Mouse (Mus musculus) kidney, embryonic 16.5 days (tissue): ENCODE measurements around the gene Olr1. TPM values are rescaled to one million over a fixed set of nuclear protein-coding genes. Genes with fewer than 3 reads are reported as not detected.

Experiments
- ATAC-seq: fragments of 200-750 bp; cut with Nextera tagmentation; 2 replicates; pipeline ENCODE4 v1.8.0; 2017; ENCODE audit warnings: moderate TSS enrichment; ENCODE audit not compliant: low FRiP score, low TSS enrichment
- H3K27ac ChIP-seq: fragments of 300-500 bp; sonication (generic); 2 replicates; pipeline ENCODE4 v1.5.1; 2014; ENCODE audit warnings: low read length
- H3K27me3 ChIP-seq: fragments of 300-500 bp; sonication (generic); 2 replicates; pipeline ENCODE4 v1.6.1; 2014; ENCODE audit warnings: low read length, control low read depth, mixed read lengths; ENCODE audit not compliant: insufficient read depth
- H3K36me3 ChIP-seq: fragments of 300-500 bp; sonication (generic); 2 replicates; pipeline ENCODE4 v1.6.1; 2014; ENCODE audit warnings: low read length, control low read depth, mixed read lengths; ENCODE audit not compliant: insufficient read depth
- H3K4me1 ChIP-seq: fragments of 300-500 bp; sonication (generic); 2 replicates; pipeline ENCODE4 v1.6.1; 2014; ENCODE audit warnings: low read length, control low read depth, mixed read lengths; ENCODE audit not compliant: insufficient read depth
- H3K4me2 ChIP-seq: fragments of 300-500 bp; sonication (generic); replicated peaks from 2 replicates; pipeline ENCODE4 v1.6.1; 2014; ENCODE audit warnings: low read depth, low read length
- H3K4me3 ChIP-seq: fragments of 300-500 bp; sonication (generic); 2 replicates; pipeline ENCODE4 v1.5.1; 2014; ENCODE audit warnings: mild to moderate bottlenecking, low read length
- H3K9ac ChIP-seq: fragments of 300-500 bp; sonication (generic); replicated peaks from 2 replicates; pipeline ENCODE4 v1.6.1; 2014; ENCODE audit warnings: low read length
- H3K9me3 ChIP-seq: fragments of 300-500 bp; sonication (generic); 2 replicates; pipeline ENCODE4 v1.6.1; 2016; ENCODE audit warnings: low read length, control low read depth
- WGBS: fragments of 180-500 bp; shearing (Covaris S2); extraction: QIAGEN DNeasy Blood & Tissue Kit; methylation state at CpG from one replicate; pipeline ENCODE4 v1.1.7; 2014; 5-methylcytosine and 5-hydroxymethylcytosine counted together
- polyA plus RNA-seq: library from polyadenylated mRNA; unstranded; fragments of >200 nt; fragmentation: Nextera tagmentation; extraction: Ambion mirVana; gene quantifications from 2 replicates; pipeline ENCODE4 v1.2.1, GENCODE M21; 2015

Gene Olr1
- not detected in 2 replicates for polyA plus RNA-seq

DNA sequence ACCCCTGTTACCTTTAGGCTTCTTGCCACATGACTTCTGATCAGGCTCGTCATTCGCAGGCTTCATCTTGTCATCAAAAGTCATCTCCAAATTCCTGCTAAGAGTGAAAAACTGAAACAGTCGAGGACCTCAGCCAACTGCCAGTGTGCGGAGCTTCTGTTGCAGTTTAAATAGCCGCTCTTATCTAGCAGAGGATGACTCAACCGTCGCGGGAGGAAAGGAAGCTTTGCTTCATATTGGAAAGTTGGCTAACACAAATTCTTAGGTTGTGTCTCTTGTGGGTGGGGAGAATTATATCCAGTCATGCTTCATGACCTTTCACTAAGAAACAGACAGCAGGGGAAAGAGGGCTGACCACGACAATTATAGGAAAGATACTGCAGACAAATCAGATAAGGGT is at the start of gene Olr1:
Gene Olr1 (minus strand): TSS at position 142 of the 400 bp plus-strand sequence.
- H3K9ac ChIP-seq, result no peak within 1 kb of the TSS
- no peak for ATAC-seq
- H3K27ac ChIP-seq, result no peak within 1 kb of the TSS
- 83% methylated on average over 9 of the region's 9 CpGs for WGBS
- H3K4me1 ChIP-seq, result peaks cover 18% of the 10 kb centered on the region
- H3K9me3 ChIP-seq, result peaks cover 6% of the 10 kb centered on the region
- H3K36me3 ChIP-seq, result no peaks in the 10 kb centered on the region
- no peak within 1 kb of the TSS for H3K4me3 ChIP-seq
- no peak within 1 kb of the TSS for H3K4me2 ChIP-seq
- no peaks in the 10 kb centered on the region for H3K27me3 ChIP-seq

DNA sequence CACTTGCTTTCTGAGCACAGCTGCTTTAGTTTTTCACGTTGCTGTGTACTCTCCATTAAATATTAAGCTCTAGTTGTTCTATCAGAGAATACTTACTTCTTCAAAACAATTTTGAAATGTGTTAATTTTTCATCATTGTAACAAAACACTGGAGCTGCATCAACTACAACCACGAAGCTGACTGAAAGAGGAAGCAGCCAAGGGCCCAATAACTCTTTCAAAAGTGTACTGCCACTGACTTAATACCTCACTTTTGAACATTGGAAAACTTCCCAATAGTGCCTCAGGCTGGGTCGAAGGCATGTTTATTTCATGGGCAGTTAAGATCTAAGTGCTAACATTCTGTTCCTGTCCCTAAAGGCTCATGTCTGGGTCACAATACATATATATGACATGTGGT is 41.0 kb upstream of the Olr1 start:
- Histone ChIP-seq H3K4me3 (no peak overlapping the region), H3K4me2 (no peak overlapping the region), H3K9me3 (no peaks in the 10 kb centered on the region), H3K27me3 (no peaks in the 10 kb centered on the region), H3K9ac (no peak overlapping the region), H3K36me3 (no peaks in the 10 kb centered on the region), H3K4me1 (no peaks in the 10 kb centered on the region), H3K27ac (no peak overlapping the region)
- ATAC-seq, result no peak
- 60% methylated on average over 3 of the region's 3 CpGs for WGBS

DNA sequence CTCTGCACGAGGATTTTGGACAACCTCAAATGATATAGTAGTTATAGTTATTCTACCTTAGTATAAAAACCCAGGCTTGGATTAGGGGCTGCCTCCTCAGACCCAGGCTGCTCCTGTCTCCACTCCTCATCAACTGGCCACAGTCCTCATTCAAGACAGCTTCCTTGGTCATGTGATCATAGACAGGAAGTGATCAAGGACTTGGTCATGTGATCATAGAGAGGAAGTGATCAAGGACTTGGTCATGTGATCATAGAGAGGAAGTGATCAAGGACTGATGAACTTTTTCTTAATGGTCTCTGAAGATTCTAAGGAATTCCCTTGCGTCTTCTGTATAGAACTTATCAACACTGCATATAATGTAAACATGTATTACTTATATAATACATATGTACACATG is 40.3 kb upstream of the Olr1 start:
- Histone ChIP-seq H3K36me3 (no peaks in the 10 kb centered on the region), H3K4me2 (no peak overlapping the region), H3K4me1 (no peaks in the 10 kb centered on the region), H3K27ac (no peak overlapping the region), H3K9me3 (no peaks in the 10 kb centered on the region), H3K4me3 (no peak overlapping the region), H3K9ac (no peak overlapping the region), H3K27me3 (no peaks in the 10 kb centered on the region)
- 81% methylated on average over 2 of the region's 2 CpGs for WGBS
- ATAC-seq, result no peak

DNA sequence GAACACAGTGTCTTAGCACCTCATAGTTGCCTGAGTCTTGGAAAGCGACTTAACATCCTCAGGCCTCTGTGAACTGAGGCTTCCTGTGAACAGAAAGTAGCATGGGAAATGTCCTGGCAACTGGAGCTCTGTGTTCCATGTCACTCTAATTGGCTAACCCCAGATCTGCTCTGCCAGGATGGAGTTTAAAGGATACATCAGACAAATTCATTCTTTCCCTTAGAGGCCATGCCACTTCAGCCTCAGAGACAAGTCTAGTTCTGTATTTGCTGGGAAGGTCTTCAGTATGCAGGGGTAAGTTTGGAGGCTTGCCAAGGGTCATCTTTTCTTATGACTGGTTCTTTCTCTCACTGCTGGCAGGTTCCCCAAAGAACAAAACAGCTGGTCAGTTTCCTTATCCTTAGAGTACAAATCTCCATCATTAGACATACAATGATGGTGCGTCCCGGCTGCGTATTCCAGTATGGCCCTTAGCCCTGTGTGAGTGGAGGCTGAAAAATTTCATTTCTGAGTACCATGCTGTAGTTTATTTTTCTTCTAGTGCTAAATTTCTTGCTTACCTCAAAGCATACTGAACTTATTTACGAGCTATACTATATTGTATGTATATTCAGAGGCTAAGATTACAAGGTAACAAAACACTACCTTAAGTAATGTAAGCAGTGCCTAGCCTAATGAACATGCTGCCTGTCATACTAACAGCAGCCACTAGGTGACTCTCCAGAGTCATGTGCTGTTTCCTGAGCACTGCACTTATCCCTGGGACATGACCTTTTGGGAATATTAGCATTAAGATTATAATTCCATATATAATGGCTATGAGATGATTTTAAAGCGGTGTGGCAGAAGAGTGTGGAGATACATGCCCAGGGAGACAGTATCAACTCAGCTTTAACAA is 37.0 kb upstream of the Olr1 start:
- no peak overlapping the region for H3K27ac ChIP-seq
- H3K9ac ChIP-seq, result no peak overlapping the region
- H3K36me3 ChIP-seq, result peaks cover 25% of the 10 kb centered on the region
- H3K9me3 ChIP-seq, result no peaks in the 10 kb centered on the region
- no peak overlapping the region for H3K4me3 ChIP-seq
- H3K4me2 ChIP-seq, result no peak overlapping the region
- peak; percentile 74; the same call in 1 of the 2 replicates for ATAC-seq
- H3K4me1 ChIP-seq, result no peaks in the 10 kb centered on the region
- 62% methylated on average over 6 of the region's 6 CpGs for WGBS
- H3K27me3 ChIP-seq, result no peaks in the 10 kb centered on the region

DNA sequence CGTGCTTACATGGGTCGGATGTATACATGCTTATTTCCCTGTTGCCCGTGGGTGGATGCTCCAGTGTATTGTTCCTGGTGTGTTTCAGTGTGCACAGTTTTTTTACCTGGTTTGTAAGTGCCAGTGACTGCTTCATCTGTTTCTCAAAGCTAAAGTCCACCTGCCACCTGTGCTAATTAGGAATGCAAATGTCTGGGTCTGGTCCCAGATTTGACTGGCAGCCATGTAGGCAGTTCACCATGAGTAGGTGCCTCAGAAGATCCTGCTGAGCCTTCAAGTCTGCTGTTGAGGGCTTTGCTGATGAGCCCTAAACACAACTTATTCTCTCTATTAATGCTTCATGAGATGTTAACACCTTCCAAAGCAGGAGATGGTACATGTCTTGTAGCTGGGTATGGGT is 35.6 kb upstream of the Olr1 start:
- H3K9me3 ChIP-seq, result no peaks in the 10 kb centered on the region
- ATAC-seq, result no peak
- H3K4me3 ChIP-seq, result no peak overlapping the region
- no peaks in the 10 kb centered on the region for H3K4me1 ChIP-seq
- 89% methylated on average over 3 of the region's 3 CpGs for WGBS
- H3K27me3 ChIP-seq, result no peaks in the 10 kb centered on the region
- no peak overlapping the region for H3K27ac ChIP-seq
- peaks cover 36% of the 10 kb centered on the region for H3K36me3 ChIP-seq
- H3K9ac ChIP-seq, result no peak overlapping the region
- H3K4me2 ChIP-seq, result no peak overlapping the region

DNA sequence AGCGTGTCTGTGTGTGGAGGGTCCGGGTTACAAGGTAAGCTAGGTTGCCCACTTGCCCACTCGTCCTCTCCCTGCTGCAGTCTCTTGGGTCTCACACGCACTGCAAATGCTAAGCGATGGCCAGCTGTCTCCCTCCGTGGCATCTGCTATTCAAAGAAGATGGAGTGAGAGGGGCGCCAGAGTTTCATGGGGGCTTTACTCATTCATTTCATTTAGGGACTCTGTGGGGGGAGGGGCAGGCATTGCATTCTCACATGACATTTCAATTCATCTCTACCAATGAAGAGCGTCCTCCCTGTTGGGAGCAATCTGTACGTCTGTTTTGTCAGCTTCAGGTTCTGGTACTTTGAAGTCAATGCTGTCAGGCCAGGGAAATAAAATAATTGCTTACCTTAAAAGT is 35.0 kb upstream of the Olr1 start:
- H3K9me3 ChIP-seq, result no peaks in the 10 kb centered on the region
- no peak overlapping the region for H3K27ac ChIP-seq
- peaks cover 40% of the 10 kb centered on the region for H3K36me3 ChIP-seq
- WGBS, result 88% methylated on average over 9 of the region's 9 CpGs
- H3K4me2 ChIP-seq, result no peak overlapping the region
- no peak overlapping the region for H3K9ac ChIP-seq
- ATAC-seq, result no peak
- H3K27me3 ChIP-seq, result no peaks in the 10 kb centered on the region
- H3K4me3 ChIP-seq, result no peak overlapping the region
- no peaks in the 10 kb centered on the region for H3K4me1 ChIP-seq

DNA sequence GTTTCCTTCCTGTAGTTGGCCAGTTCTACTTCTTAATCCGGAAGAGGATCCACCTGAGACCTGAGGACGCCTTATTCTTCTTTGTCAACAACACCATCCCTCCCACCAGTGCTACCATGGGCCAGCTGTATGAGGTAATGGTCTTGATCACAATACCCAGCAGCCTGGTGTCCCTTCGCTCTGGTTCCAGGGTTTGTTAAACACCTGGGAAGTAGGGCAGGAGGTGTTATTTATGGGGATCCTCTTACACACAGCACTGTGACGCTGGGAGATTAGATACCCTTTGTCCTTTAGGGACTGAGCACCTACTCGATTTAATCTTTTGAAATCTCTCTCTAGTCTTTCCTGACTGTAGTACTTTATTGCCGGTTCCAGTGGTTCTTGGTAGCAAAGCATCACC is 31.6 kb upstream of the Olr1 start:
- Histone ChIP-seq H3K9me3 (no peaks in the 10 kb centered on the region), H3K36me3 (peaks cover 40% of the 10 kb centered on the region), H3K27ac (no peak overlapping the region), H3K27me3 (no peaks in the 10 kb centered on the region), H3K9ac (no peak overlapping the region), H3K4me1 (peaks cover 15% of the 10 kb centered on the region), H3K4me2 (no peak overlapping the region), H3K4me3 (no peak overlapping the region)
- no peak for ATAC-seq
- WGBS, result 73% methylated on average over 6 of the region's 6 CpGs

DNA sequence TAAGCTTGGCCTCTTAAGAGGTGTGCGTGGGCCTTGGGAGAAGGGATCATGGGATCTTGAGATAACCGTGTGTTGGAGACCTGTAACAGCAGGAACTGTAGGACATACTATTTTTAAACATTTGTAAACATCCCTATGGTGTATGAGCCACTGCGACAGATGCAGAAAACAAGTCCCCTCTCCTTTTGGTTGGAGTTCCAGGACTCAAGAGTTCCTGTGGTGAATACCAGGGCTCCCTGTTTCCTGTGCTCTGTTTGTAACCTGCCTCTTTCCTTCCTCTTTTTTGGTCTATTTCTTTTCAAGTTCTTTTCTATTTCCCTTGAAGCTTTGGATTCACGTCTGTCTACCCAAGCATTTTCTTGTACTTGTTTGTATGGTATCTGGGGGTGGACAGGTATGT is 28.8 kb upstream of the Olr1 start:
- no peaks in the 10 kb centered on the region for H3K27me3 ChIP-seq
- no peak overlapping the region for H3K9ac ChIP-seq
- WGBS, result 66% methylated on average over 4 of the region's 4 CpGs
- peaks cover 21% of the 10 kb centered on the region for H3K4me1 ChIP-seq
- no peak overlapping the region for H3K27ac ChIP-seq
- no peak for ATAC-seq
- H3K9me3 ChIP-seq, result no peaks in the 10 kb centered on the region
- no peak overlapping the region for H3K4me3 ChIP-seq
- H3K4me2 ChIP-seq, result peak overlapping the region; percentile 77
- H3K36me3 ChIP-seq, result peaks cover 28% of the 10 kb centered on the region

DNA sequence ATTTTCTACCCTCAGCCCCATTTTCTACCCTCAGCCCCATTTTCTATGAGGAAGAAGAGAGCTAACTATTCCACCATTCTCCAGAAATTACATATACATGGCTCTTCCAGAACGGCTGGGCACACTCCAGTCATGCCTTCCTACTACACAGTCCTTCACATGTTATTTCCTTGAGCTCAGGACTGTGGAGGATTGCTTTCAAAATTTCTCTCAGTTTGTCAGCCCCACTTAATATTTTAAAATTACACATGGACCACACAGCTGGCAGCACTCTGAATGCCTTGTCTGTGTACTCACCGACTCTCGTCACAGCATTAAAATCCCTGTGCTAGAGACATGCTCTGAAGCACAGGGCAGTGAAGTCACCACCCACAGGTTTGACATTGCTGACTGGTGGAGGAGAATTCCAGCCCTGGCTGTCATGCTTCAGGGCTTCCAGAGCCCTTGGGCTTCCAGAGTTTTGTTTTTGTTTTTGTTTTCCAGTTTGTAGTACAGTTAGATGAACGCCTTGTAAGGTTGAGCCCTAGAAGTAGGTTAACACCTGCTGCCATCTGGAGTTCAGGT is 27.7 kb upstream of the Olr1 start:
- H3K4me1 ChIP-seq, result peaks cover 21% of the 10 kb centered on the region
- peak overlapping the region; percentile 10; the same call in 1 of the 2 replicates for H3K9ac ChIP-seq
- H3K4me2 ChIP-seq, result peak overlapping the region; percentile 77
- H3K27ac ChIP-seq, result peak overlapping the region; percentile 67
- WGBS, result 30% methylated on average over 4 of the region's 4 CpGs
- no peaks in the 10 kb centered on the region for H3K27me3 ChIP-seq
- ATAC-seq, result peak; percentile 81
- no peaks in the 10 kb centered on the region for H3K9me3 ChIP-seq
- peaks cover 21% of the 10 kb centered on the region for H3K36me3 ChIP-seq
- H3K4me3 ChIP-seq, result peak overlapping the region; percentile 74

DNA sequence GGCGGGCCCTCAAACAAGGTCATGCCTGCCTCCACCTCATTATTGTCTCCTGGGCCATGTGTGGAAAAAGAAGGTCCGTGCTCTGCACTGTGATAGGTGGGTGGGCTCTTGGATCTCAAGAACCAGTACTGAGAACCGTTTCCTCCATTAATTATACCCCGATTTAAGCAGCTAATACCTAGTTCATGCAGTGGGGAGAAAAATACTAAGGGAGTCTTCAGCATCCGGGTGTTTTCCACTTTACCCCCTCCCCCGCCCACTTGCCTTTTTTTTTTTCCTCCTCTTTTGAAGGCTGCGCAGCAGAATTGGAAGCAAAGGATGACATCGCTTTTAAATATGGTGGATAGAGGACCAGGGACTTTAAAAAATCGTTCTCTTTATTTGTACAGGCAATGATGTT is 27.1 kb upstream of the Olr1 start:
- H3K4me2 ChIP-seq, result peak overlapping the region; percentile 77
- peak overlapping the region; percentile 72; the same call in 1 of the 2 replicates for H3K27ac ChIP-seq
- H3K9me3 ChIP-seq, result no peaks in the 10 kb centered on the region
- WGBS, result 13% methylated on average over 9 of the region's 9 CpGs
- peaks cover 15% of the 10 kb centered on the region; the same call in 1 of the 2 replicates for H3K36me3 ChIP-seq
- H3K4me1 ChIP-seq, result peaks cover 21% of the 10 kb centered on the region
- H3K9ac ChIP-seq, result peak overlapping the region; percentile 81
- H3K4me3 ChIP-seq, result peak overlapping the region; percentile 74
- ATAC-seq, result no peak
- no peaks in the 10 kb centered on the region for H3K27me3 ChIP-seq
